Mouse (Mus musculus): ENCODE results near the gene Tbc1d5.

The Tbc1d5 gene

GRCm38 (mm10) chr17:50876451-50876850 lies 302.7 kb downstream of the Tbc1d5 start:
- no peak for DNase-seq (ENCODE audit: low spot score)

- no peak for DNase-seq (ENCODE audit: low spot score)
Measured at GRCm38 (mm10) chr17:50874067-50874466, 305.1 kb downstream of the Tbc1d5 start.

- DNase-seq (ENCODE audit: low spot score) = no peak
Measured at GRCm38 (mm10) chr17:50872600-50872999, 306.6 kb downstream of the Tbc1d5 start.

- no peak for DNase-seq (ENCODE audit: low spot score)
Measured at GRCm38 (mm10) chr17:50867297-50867696, 311.9 kb downstream of the Tbc1d5 start.

- no peak for DNase-seq (ENCODE audit: low spot score)
Measured at GRCm38 (mm10) chr17:50864781-50865180, 314.4 kb downstream of the Tbc1d5 start.

GRCm38 (mm10) chr17:50853220-50853619 lies 325.9 kb downstream of the Tbc1d5 start:
- no peak for DNase-seq (ENCODE audit: low spot score)

GRCm38 (mm10) chr17:50851382-50851781 lies 327.8 kb downstream of the Tbc1d5 start:
- DNase-seq (ENCODE audit: low spot score) = no peak

GRCm38 (mm10) chr17:50814089-50814488 lies 365.1 kb downstream of the Tbc1d5 start:
- DNase-seq (ENCODE audit: low spot score) = no peak

GRCm38 (mm10) chr17:50813580-50813979 lies 365.6 kb downstream of the Tbc1d5 start:
- no peak for DNase-seq (ENCODE audit: low spot score)

- no peak for DNase-seq (ENCODE audit: low spot score)
Measured at GRCm38 (mm10) chr17:50805631-50806030, 373.5 kb downstream of the Tbc1d5 start.

- no peak for DNase-seq (ENCODE audit: low spot score)
Measured at GRCm38 (mm10) chr17:50803234-50803633, 375.9 kb downstream of the Tbc1d5 start.

- DNase-seq (ENCODE audit: low spot score) = no peak
Measured at GRCm38 (mm10) chr17:50802380-50802779, 376.8 kb downstream of the Tbc1d5 start.

- DNase-seq (ENCODE audit: low spot score) = peak; percentile 31
Measured at GRCm38 (mm10) chr17:50795445-50796095, 383.6 kb downstream of the Tbc1d5 start.

- DNase-seq (ENCODE audit: low spot score) = no peak
Measured at GRCm38 (mm10) chr17:50791671-50792070, 387.5 kb downstream of the Tbc1d5 start.

GRCm38 (mm10) chr17:50788835-50789234 lies 390.3 kb downstream of the Tbc1d5 start:
- DNase-seq (ENCODE audit: low spot score) = no peak

GRCm38 (mm10) chr17:50775247-50775646 lies 403.9 kb downstream of the Tbc1d5 start:
- DNase-seq (ENCODE audit: low spot score) = no peak

- no peak for DNase-seq (ENCODE audit: low spot score)
Measured at GRCm38 (mm10) chr17:50764387-50764786, 414.8 kb downstream of the Tbc1d5 start.

- DNase-seq (ENCODE audit: low spot score) = no peak
Measured at GRCm38 (mm10) chr17:50763407-50763806, 415.7 kb downstream of the Tbc1d5 start.

- DNase-seq (ENCODE audit: low spot score) = no peak
Measured at GRCm38 (mm10) chr17:50762231-50762630, 416.9 kb downstream of the Tbc1d5 start.

- no peak for DNase-seq (ENCODE audit: low spot score)
Measured at GRCm38 (mm10) chr17:50761082-50761481, 418.1 kb downstream of the Tbc1d5 start.

- DNase-seq (ENCODE audit: low spot score) = no peak
Measured at GRCm38 (mm10) chr17:50753356-50754138, 425.6 kb downstream of the Tbc1d5 start.

GRCm38 (mm10) chr17:50752753-50753152 lies 426.4 kb downstream of the Tbc1d5 start:
- DNase-seq (ENCODE audit: low spot score) = no peak

GRCm38 (mm10) chr17:50751911-50752310 lies 427.2 kb downstream of the Tbc1d5 start:
- DNase-seq (ENCODE audit: low spot score) = no peak

GRCm38 (mm10) chr17:50750874-50751273 lies 428.3 kb downstream of the Tbc1d5 start:
- no peak for DNase-seq (ENCODE audit: low spot score)

Data from urinary bladder, postnatal 25 days (tissue).